ENCODE assay signal across 2 mouse cellular contexts in the genomic region with DNA sequence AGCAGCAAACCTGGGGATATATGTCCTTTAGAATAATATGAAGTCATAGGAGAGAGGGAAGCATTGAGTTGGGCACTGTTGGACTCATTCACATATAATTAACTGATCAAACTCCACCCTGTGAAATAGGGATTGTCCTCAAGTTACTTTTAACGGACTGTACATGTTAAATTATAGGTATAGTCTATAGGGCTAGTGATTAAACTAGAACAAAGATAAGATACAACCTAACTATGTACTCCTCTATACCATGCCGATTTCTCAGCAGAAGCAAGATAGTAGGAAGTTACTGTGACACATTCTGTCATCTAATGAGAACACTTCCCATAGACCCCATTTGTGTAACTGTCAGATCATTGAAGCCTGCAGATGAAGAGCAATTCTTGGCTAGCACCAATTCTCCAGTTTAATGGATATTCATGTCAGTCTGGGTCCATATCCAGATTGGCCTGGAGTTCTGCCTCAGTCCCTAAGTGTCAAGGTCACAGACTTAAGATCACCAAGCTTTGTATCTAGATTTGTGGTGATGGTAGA.
A peak's percentile ranks its signal among the peaks of the same experiment; 100 is the strongest.
TF ChIP-seq lines count a peak whose summit lies in the region.

No protein-coding gene starts in this region.

TF ChIP-seq in C2C12, 6 proteins besides CTCF, POLR2A, EP300 and RAD21:
- TF ChIP-seq MYOD1 (IDR thresholded peaks at IDR 0.05; ENCODE audit: control insufficient read depth, insufficient read length, low read depth), result no peak
- no peak for TF ChIP-seq MAX (IDR thresholded peaks at IDR 0.05)
- TF ChIP-seq USF1 (IDR thresholded peaks at IDR 0.05; ENCODE audit: low read depth), result no peak
- no peak for TF ChIP-seq CEBPB (IDR thresholded peaks at IDR 0.05; ENCODE audit: low read depth)
- TF ChIP-seq FOSL1 (IDR thresholded peaks at IDR 0.05; ENCODE audit: insufficient read depth, low read length, poor library complexity, severe bottlenecking), result no peak
- TF ChIP-seq MYOG (IDR thresholded peaks at IDR 0.05; ENCODE audit: control insufficient read depth, extremely low read depth, insufficient read length), result no peak

TF ChIP-seq in MEL, 35 proteins besides CTCF, POLR2A, EP300 and RAD21:
- TF ChIP-seq HCFC1 (IDR thresholded peaks at IDR 0.05; ENCODE audit: low read depth, low read length) (0 out of 2 replicates have a peak, but pooled peaks have one; percentile 20), ZC3H11A (IDR thresholded peaks at IDR 0.05; ENCODE audit: low read depth, low read length) (no peak), MAZ (IDR thresholded peaks at IDR 0.05; ENCODE audit: low read depth, low read length) (no peak), ZNF384 (IDR thresholded peaks at IDR 0.05; ENCODE audit: low read depth, low read length) (no peak), ELF1 (IDR thresholded peaks at IDR 0.05; ENCODE audit: low read depth, low read length) (no peak), NELFE (IDR thresholded peaks at IDR 0.05; ENCODE audit: low read depth, low read length) (no peak), TAL1 (IDR thresholded peaks at IDR 0.05; ENCODE audit: low read length) (no peak), KAT2A (conservative IDR thresholded peaks at IDR 0.05; ENCODE audit: low read depth, low read length) (no peak), POLR2AphosphoS2 (IDR thresholded peaks at IDR 0.05; ENCODE audit: low read length) (no peak), USF1 (IDR thresholded peaks at IDR 0.05; ENCODE audit: low read depth, low read length) (no peak), NRF1 (IDR thresholded peaks at IDR 0.05; ENCODE audit: insufficient read depth, low read depth, low read length, poor library complexity, severe bottlenecking) (no peak), POLR2AphosphoS5 (IDR thresholded peaks at IDR 0.05; ENCODE audit: borderline replicate concordance, low read depth, low read length) (no peak), MXI1 (IDR thresholded peaks at IDR 0.05; ENCODE audit: low read depth, low read length) (0 out of 2 replicates have a peak, but pooled peaks have one; percentile 15), TBP (IDR thresholded peaks at IDR 0.05; ENCODE audit: low read depth, low read length) (no peak), TCF12 (IDR thresholded peaks at IDR 0.05; ENCODE audit: low read depth, low read length) (0 out of 2 replicates have a peak, but pooled peaks have one; percentile 28), SMC3 (IDR thresholded peaks at IDR 0.05; ENCODE audit: low read depth, low read length) (no peak), E2F4 (IDR thresholded peaks at IDR 0.05; ENCODE audit: borderline replicate concordance, low read depth, low read length) (no peak), ETS1 (IDR thresholded peaks at IDR 0.05; ENCODE audit: low read depth, low read length) (peak; percentile 35; the same call in 1 of the 2 replicates), MYB (IDR thresholded peaks at IDR 0.05; ENCODE audit: low read depth, low read length) (peak; percentile 38; the same call in 1 of the 2 replicates), SIN3A (IDR thresholded peaks at IDR 0.05; ENCODE audit: low read length) (peak; percentile 74), MYC (IDR thresholded peaks at IDR 0.05; ENCODE audit: low read depth, low read length) (0 out of 2 replicates have a peak, but pooled peaks have one; percentile 37), BHLHE40 (IDR thresholded peaks at IDR 0.05; ENCODE audit: borderline replicate concordance, low read depth, low read length) (no peak), MEF2A (IDR thresholded peaks at IDR 0.05; ENCODE audit: extremely low read depth, insufficient replicate concordance, low read depth, low read length, poor library complexity, severe bottlenecking) (no peak), USF2 (IDR thresholded peaks at IDR 0.05; ENCODE audit: borderline replicate concordance in 1 of 2, insufficient read depth in 1 of 2, low read depth in 1 of 2, low read length in 2 of 2) (no peak), GABPA (IDR thresholded peaks at IDR 0.05; ENCODE audit: low read depth, low read length) (no peak), UBTF (IDR thresholded peaks at IDR 0.05; ENCODE audit: borderline replicate concordance, insufficient read depth, low read depth, low read length) (no peak), RCOR1 (IDR thresholded peaks at IDR 0.05; ENCODE audit: low read depth, low read length) (0 out of 2 replicates have a peak, but pooled peaks have one; percentile 8), JUND (IDR thresholded peaks at IDR 0.05; ENCODE audit: low read depth, low read length) (no peak), MAFK (IDR thresholded peaks at IDR 0.05; ENCODE audit: borderline replicate concordance, low read depth, low read length) (no peak), GATA1 (IDR thresholded peaks at IDR 0.05; ENCODE audit: low read depth, low read length) (0 out of 2 replicates have a peak, but pooled peaks have one; percentile 36)
